Mouse (Mus musculus) erythroblast, adult 5-6 weeks (primary cell): ENCODE data around the gene Slc12a1. TPM values are rescaled to one million over a fixed set of nuclear protein-coding genes. Genes with fewer than 3 reads are reported as not detected.
A peak's percentile ranks its signal among the peaks of the same experiment; 100 is the strongest.

ENCODE experiments used
- ATAC-seq: replicated peaks from 2 replicates; pipeline ENCODE4 v1.8.0; 2016; ENCODE audit warnings: moderate number of reproducible peaks, mild to moderate bottlenecking, moderate TSS enrichment, inconsistent platforms; ENCODE audit not compliant: poor library complexity, low FRiP score, severe bottlenecking
- total RNA-seq, 2 experiments: library from RNA; stranded (forward) in 1 of 2; stranded (reverse) in 1 of 2; fragments of 150-400 nt in 1 of 2; fragments of 200-764, 138-1000 nt in 1 of 2; gene quantifications; 2 replicates each; pipeline versions ENCODE4 v1.2.3 to v1.2.4; 2015 to 2017; ENCODE audit warnings: low replicate concordance in 2 of 2

The Slc12a1 gene
- total RNA-seq, 2 experiments from 2014 or later, result not detected

- no peak for ATAC-seq
These were observed 40.6 kb downstream of the Slc12a1 start for GRCm38 (mm10) chr2:125192905-125193304.

DNA sequence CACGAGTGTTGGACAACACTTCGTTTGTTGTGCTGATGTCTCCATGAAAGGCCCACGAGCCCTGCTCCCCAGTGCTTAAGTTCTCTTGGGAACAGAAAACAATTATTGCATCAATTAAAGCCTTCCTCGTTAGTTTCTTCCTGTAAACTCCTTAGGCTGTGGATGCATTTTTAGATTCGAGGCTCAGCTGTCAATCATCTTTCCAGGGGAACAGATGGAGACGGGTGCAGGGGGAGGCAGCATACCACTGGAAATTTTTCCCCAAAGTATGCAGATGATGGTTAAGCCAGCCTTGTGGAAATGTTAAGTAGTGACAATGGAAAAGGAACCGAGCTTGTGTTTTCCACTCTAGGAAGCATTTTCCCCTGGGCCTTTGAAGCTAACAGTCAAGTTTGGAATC, 44.5 kb downstream of the Slc12a1 start:
- ATAC-seq, result no peak

- no peak for ATAC-seq
These were observed 56.7 kb downstream of the Slc12a1 start for GRCm38 (mm10) chr2:125208894-125209596.

- no peak for ATAC-seq
These were observed 59.7 kb downstream of the Slc12a1 start for GRCm38 (mm10) chr2:125211831-125212510.

GRCm38 (mm10) chr2:125214592-125214991, 62.3 kb downstream of the Slc12a1 start:
- peak; percentile 85 for ATAC-seq

DNA sequence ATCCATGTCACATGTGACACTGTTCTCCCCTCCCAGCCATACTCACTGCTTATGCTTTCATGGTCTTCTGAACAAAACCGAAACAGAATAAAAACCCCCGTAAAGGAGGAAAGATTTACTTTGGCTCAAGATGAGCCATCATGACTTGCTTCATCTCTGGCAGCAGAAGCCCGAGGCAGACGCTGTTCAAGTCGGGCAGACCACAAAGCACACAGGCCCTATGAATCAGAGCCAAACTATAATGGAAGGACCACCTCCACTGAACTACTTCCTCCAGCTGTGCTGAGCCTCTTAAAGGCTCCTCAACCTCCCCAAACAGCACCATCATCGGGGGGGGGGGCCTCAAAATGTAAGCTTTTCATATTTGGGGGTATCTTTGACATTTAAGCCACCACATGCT, 65.0 kb downstream of the Slc12a1 start:
- ATAC-seq, result no peak

- no peak for ATAC-seq
These were observed 66.3 kb downstream of the Slc12a1 start for GRCm38 (mm10) chr2:125218566-125218965.

- no peak for ATAC-seq
These were observed 67.0 kb downstream of the Slc12a1 start for GRCm38 (mm10) chr2:125219268-125219667.

GRCm38 (mm10) chr2:125221673-125222072, 69.4 kb downstream of the Slc12a1 start:
- no peak for ATAC-seq

- no peak for ATAC-seq
These were observed 76.4 kb downstream of the Slc12a1 start for GRCm38 (mm10) chr2:125228472-125229409.

GRCm38 (mm10) chr2:125232183-125232582, 79.9 kb downstream of the Slc12a1 start:
- no peak for ATAC-seq

- ATAC-seq, result no peak
These were observed 81.2 kb downstream of the Slc12a1 start for GRCm38 (mm10) chr2:125233537-125233936.

DNA sequence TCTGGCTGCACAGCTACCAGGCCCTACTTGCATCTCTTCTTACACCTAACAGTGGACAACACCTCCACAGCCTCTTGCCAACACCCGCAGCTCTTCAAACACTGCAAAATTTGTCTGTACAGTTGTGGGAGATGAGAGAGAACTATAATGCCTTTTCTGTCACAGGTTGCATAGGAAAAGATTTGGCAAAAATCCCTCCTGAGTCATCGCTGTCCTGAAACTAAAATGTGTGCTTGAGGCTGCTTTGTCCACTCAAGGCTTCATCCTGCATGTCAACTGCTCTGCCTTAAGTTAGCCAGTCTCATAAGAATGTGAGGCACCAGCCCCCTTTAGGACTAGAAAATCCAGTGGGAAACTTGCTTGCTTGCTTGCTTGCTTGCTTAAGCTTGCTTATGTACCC, 81.7 kb downstream of the Slc12a1 start:
- no peak for ATAC-seq

DNA sequence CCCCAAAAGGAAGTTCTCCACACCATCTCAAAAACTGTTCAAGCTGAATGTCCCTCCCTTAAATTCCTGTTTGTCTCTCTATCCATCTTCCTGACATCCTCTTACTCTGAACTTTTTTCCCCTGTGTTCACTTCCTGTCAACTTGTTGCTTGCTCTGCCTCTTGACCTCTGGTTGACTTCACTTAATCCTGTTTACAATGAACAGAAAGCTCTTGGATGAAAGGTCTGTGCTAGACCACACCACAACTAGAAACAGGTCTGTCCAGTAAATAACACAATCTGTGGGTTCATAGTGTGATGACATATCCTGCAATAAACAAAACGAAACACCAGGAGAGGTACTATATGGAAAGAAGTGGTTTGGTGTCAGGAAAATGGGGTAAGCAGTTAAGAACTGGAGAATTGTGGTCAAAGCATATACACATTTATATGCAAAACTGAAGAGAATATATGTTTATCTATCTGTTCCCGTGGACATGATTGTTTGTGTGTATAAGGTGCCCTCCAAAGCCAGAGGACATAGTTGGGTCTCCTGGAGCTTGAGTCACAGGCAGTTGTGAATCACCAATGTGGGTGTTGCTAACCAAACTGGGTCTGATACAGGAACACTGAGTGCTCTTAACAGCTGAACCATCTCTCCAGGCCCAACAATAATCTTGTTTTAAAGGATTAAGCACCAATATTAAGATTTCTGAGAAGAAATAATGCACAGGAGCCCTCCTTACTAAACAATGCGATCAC, 93.4 kb downstream of the Slc12a1 start:
- ATAC-seq, result no peak

DNA sequence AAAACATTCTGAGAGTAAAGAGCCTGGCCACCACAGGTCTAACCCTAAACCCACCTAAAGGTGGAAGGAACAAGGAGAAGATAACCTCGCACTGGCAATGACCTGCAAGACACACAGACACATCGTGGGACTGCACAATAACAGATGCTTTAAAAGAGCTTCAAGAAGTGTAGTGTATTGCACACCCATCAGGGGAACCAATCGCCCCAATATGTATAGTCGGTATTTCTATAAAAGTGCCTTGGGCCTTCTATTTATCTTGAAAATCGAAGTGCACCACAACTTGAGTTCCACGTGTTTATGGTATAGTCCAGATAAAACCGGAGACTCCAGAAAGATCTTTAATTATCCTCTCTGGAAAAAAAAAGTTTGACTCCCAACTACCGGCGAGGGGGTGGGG, 94.4 kb downstream of the Slc12a1 start:
- no peak for ATAC-seq

DNA sequence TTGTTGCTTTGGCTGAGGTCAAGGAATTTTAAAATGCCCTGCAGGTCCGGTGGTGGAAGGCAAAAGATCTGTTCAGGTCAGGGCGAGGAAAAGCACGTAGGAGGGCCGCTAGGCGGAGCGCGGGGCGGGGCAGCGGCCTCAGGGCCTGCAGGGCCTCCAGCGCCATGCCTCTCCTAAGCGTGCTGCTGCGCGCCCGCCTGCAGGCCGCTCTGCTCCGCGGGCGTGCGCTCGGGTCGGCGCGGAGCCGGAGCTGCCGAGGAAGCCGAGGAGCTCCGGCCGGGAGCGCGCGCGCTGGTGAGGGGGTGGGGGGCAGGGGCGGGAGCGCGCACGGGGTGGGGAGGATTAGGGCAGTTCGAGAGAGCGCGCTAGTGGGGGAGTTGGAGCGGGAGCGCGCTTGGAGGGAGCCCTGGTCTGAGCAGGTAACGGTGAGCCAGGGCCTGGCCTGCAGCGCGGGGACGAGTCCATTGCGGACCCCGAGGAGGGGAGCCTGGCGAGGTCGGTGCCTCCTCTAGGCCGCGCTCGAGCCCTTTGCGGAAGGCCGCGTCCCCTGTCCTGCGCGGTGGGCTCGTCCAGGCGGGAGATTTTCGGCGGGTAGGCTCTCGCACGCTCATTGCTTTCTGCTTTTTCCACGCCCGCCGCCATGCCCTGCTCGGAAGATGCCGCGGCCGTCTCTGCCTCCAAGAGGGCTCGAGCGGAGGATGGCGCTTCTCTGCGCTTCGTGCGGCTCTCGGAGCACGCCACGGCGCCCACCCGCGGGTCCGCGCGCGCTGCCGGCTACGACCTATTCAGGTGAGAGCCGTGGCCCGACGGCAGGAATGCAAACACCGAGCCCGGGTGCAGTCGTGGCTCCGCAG, 95.0 kb downstream of the Slc12a1 start, which contains the start of gene Dut:
Gene Dut, plus strand, starts transcription at position 83 of the 854 bp plus-strand sequence.
- peak; percentile 80 for ATAC-seq

DNA sequence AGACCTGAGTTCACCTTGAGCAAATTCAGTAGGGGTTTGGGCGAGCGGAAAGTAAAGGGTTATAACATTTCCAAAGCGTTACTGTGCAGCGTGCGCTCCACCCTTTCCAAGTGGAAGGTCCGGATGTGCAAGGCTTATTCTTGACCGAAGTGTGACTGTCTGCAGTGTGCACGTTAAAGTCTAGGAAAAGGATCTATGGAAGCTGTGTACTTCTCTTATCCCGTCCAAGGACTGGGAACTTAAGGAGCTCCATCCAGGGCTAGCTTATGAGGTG, 95.6 kb downstream of the Slc12a1 start:
- ATAC-seq, result peak; percentile 5

GRCm38 (mm10) chr2:125248256-125248655, 96.0 kb downstream of the Slc12a1 start:
- no peak; the same call in 1 of the 2 replicates for ATAC-seq

DNA sequence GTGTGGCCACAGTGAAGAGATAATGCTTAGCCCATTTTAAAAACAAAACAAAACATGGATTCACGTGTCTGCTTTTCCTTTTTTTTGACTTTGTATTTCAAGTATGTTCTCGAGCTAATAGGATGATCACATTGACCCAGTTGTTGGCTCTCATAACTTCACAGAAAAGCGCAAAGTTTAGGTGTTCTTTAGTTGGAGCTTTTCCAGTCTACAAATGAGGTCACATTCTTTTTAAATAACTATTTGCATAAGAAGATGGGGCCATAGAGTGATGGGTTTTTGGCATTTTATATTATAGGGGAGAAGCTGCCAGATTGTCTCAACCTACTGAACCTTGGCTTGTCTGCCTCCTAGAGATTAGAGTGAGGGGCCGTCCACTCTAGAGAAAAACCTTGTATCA, 97.0 kb downstream of the Slc12a1 start:
- no peak for ATAC-seq
